Mouse (Mus musculus): ENCODE data around the gene Csde1. TPM values are rescaled to one million over a fixed set of nuclear protein-coding genes. Genes with fewer than 3 reads are reported as not detected.

Csde1 gene
- polyA plus RNA-seq, 1 experiment = 6.2 TPM

GRCm38 (mm10) chr3:102997036-102997435, 23.2 kb upstream of the Csde1 start:
- H3K9me3 ChIP-seq = peaks cover 4% of the 10 kb centered on the region; the same call in 1 of the 2 replicates
- H3K36me3 ChIP-seq (replicated peaks; ENCODE audit: low read length) = peaks cover 45% of the 10 kb centered on the region
- TF ChIP-seq GATA1 (IDR thresholded peaks at IDR 0.05; ENCODE audit: borderline replicate concordance, low read length) (no peak), FLI1 (IDR thresholded peaks at IDR 0.05; ENCODE audit: low read length) (no peak)
- peak overlapping the region; percentile 14 for H3K4me3 ChIP-seq (replicated peaks)
- H3K4me1 ChIP-seq = peaks cover 28% of the 10 kb centered on the region
- H3K27me3 ChIP-seq (replicated peaks) = peaks cover 2% of the 10 kb centered on the region

DNA sequence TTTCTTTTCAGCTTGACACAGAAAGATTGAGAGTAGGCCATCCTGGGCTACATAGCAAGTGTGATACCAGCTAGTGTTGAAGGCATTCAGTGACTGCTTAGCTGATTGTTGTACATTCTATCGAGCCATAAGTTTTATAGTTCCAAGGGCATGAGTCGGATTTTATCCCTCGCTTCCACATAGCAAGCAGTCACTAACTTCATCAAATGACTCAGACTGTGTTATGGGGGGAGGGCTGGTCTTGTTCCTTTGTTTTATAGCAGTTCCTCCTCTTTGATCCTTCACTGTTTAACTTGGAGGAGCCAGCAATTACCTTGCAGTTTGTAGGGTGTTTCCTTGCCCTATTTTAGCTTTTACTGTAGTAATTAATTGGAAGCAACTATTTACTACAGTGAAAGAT, 22.6 kb upstream of the Csde1 start:
- TF ChIP-seq FLI1 (IDR thresholded peaks at IDR 0.05; ENCODE audit: low read length) (no peak), GATA1 (IDR thresholded peaks at IDR 0.05; ENCODE audit: borderline replicate concordance, low read length) (no peak)
- Histone ChIP-seq H3K36me3 (replicated peaks; ENCODE audit: low read length) (peaks cover 51% of the 10 kb centered on the region), H3K9me3 (peaks cover 4% of the 10 kb centered on the region; the same call in 1 of the 2 replicates), H3K27me3 (replicated peaks) (no peaks in the 10 kb centered on the region), H3K4me1 (peaks cover 28% of the 10 kb centered on the region), H3K4me3 (replicated peaks) (peak overlapping the region; percentile 18)

DNA sequence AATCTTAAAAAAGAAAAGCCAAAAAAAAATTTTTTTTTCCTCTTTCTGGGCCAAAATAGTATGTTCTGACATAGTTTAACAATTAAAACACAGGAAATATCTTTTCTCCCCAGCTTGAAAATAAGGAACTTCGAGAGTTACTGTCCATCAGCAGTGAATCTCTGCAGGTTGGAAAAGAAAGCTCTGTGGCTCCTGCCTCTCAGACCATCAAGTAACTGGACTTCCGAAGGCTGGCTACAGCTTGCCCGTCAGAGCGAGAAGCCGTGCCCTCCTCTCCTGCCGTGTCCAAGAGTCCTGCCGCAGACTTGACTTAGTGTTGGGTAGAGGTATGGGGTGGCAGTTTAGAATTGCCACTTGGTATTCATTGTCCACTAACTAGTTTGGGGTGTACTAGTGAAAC, 18.6 kb upstream of the Csde1 start:
- no peak for TF ChIP-seq FLI1 (IDR thresholded peaks at IDR 0.05; ENCODE audit: low read length)
- no peak for TF ChIP-seq GATA1 (IDR thresholded peaks at IDR 0.05; ENCODE audit: borderline replicate concordance, low read length)

GRCm38 (mm10) chr3:103017350-103017749, 2.9 kb upstream of the Csde1 start:
- TF ChIP-seq GATA1 (IDR thresholded peaks at IDR 0.05; ENCODE audit: borderline replicate concordance, low read length) = no peak
- TF ChIP-seq FLI1 (IDR thresholded peaks at IDR 0.05; ENCODE audit: low read length) = no peak

More for the DNA sequence above, 18.6 kb upstream of the Csde1 start:
- Histone ChIP-seq H3K9me3 (peaks cover 4% of the 10 kb centered on the region; the same call in 1 of the 2 replicates), H3K27me3 (replicated peaks) (no peaks in the 10 kb centered on the region), H3K4me3 (replicated peaks) (no peak overlapping the region), H3K4me1 (peaks cover 21% of the 10 kb centered on the region), H3K36me3 (replicated peaks; ENCODE audit: low read length) (peaks cover 85% of the 10 kb centered on the region)

GRCm38 (mm10) chr3:103019462-103019861, 764 bp upstream of the Csde1 start:
- Histone ChIP-seq H3K27me3 (replicated peaks) (no peaks in the 10 kb centered on the region), H3K4me1 (peaks cover 55% of the 10 kb centered on the region), H3K4me3 (replicated peaks) (peak overlapping the region; percentile 98), H3K36me3 (replicated peaks; ENCODE audit: low read length) (peaks cover 8% of the 10 kb centered on the region), H3K9me3 (no peaks in the 10 kb centered on the region)
- no peak for TF ChIP-seq FLI1 (IDR thresholded peaks at IDR 0.05; ENCODE audit: low read length)
- no peak for TF ChIP-seq GATA1 (IDR thresholded peaks at IDR 0.05; ENCODE audit: borderline replicate concordance, low read length)

More at GRCm38 (mm10) chr3:103017350-103017749, 2.9 kb upstream of the Csde1 start:
- H3K36me3 ChIP-seq (replicated peaks; ENCODE audit: low read length) = peaks cover 4% of the 10 kb centered on the region
- no peaks in the 10 kb centered on the region for H3K9me3 ChIP-seq
- peaks cover 46% of the 10 kb centered on the region for H3K4me1 ChIP-seq
- H3K4me3 ChIP-seq (replicated peaks) = peak overlapping the region; percentile 79
- no peaks in the 10 kb centered on the region for H3K27me3 ChIP-seq (replicated peaks)

GRCm38 (mm10) chr3:103020943-103021638, 865 bp downstream of the Csde1 start:
- Histone ChIP-seq H3K27me3 (replicated peaks) (no peaks in the 10 kb centered on the region), H3K4me1 (peaks cover 64% of the 10 kb centered on the region), H3K4me3 (replicated peaks) (peak overlapping the region; percentile 98), H3K9me3 (no peaks in the 10 kb centered on the region), H3K36me3 (replicated peaks; ENCODE audit: low read length) (peaks cover 14% of the 10 kb centered on the region)
- TF ChIP-seq GATA1 (IDR thresholded peaks at IDR 0.05; ENCODE audit: borderline replicate concordance, low read length) (no peak), FLI1 (IDR thresholded peaks at IDR 0.05; ENCODE audit: low read length) (no peak)

GRCm38 (mm10) chr3:103026174-103026573, 5.9 kb downstream of the Csde1 start:
- TF ChIP-seq FLI1 (IDR thresholded peaks at IDR 0.05; ENCODE audit: low read length) = no peak
- Histone ChIP-seq H3K4me3 (replicated peaks) (no peak overlapping the region), H3K27me3 (replicated peaks) (no peaks in the 10 kb centered on the region), H3K4me1 (peaks cover 51% of the 10 kb centered on the region), H3K36me3 (replicated peaks; ENCODE audit: low read length) (peaks cover 57% of the 10 kb centered on the region), H3K9me3 (no peaks in the 10 kb centered on the region)

DNA sequence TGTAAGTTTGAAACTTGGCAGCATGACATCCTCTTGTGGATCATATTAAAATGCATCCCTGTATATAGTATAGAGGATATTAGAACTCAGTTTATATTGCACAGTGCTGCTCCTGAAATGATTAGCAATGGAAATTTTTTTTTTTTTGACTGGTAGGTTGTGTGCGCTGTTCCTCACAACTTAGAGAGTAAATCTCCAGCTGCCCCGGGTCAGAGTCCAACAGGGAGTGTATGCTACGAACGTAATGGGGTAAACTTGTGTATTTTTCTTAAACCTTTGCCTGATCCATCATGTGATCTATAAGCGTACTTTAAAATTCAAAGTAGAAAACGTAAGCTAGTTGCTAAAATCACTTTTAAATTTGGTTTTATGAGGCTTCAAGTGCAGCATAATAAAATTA, 20.1 kb downstream of the Csde1 start:
- no peaks in the 10 kb centered on the region for H3K27me3 ChIP-seq (replicated peaks)
- no peaks in the 10 kb centered on the region for H3K9me3 ChIP-seq
- no peak overlapping the region for H3K4me3 ChIP-seq (replicated peaks)
- H3K36me3 ChIP-seq (replicated peaks; ENCODE audit: low read length) = peaks cover 95% of the 10 kb centered on the region
- H3K4me1 ChIP-seq = peaks cover 20% of the 10 kb centered on the region
- TF ChIP-seq FLI1 (IDR thresholded peaks at IDR 0.05; ENCODE audit: low read length) (no peak), GATA1 (IDR thresholded peaks at IDR 0.05; ENCODE audit: borderline replicate concordance, low read length) (no peak)

- H3K27me3 ChIP-seq (replicated peaks) = no peaks in the 10 kb centered on the region
- TF ChIP-seq GATA1 (IDR thresholded peaks at IDR 0.05; ENCODE audit: borderline replicate concordance, low read length) (no peak), FLI1 (IDR thresholded peaks at IDR 0.05; ENCODE audit: low read length) (no peak)
- peaks cover 96% of the 10 kb centered on the region for H3K36me3 ChIP-seq (replicated peaks; ENCODE audit: low read length)
- H3K4me1 ChIP-seq = peaks cover 20% of the 10 kb centered on the region
- no peaks in the 10 kb centered on the region for H3K9me3 ChIP-seq
- no peak overlapping the region for H3K4me3 ChIP-seq (replicated peaks)
These were observed 20.7 kb downstream of the Csde1 start for GRCm38 (mm10) chr3:103040861-103041379.

DNA sequence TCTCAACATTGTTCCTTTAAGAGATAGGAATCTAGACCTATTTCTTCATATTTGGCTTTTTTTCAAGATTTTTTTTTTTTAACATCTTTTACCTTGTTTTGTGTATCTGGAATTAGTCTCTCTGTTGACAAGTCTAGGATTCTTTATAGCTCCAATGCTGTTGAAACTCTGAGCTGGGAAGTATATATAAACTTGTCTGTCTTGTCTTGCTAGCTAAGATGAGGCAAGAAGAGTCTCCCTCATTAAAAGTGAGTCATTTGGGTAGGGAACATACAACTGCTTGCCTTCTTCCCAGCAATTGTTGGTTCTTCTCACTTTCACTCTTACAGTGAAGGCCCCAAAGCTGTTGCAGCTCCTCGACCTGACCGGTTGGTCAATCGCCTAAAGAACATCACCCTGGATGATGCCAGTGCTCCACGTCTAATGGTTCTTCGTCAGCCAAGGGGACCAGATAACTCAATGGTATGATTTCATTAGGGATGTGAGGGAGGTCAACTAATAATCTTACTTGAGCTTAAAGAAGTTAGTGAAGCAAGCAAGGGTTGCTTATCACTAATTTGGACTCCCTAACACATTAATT, 35.9 kb downstream of the Csde1 start:
- H3K36me3 ChIP-seq (replicated peaks; ENCODE audit: low read length) = peaks cover 74% of the 10 kb centered on the region
- no peak overlapping the region for H3K4me3 ChIP-seq (replicated peaks)
- H3K4me1 ChIP-seq = peaks cover 13% of the 10 kb centered on the region
- TF ChIP-seq GATA1 (IDR thresholded peaks at IDR 0.05; ENCODE audit: borderline replicate concordance, low read length) (no peak), FLI1 (IDR thresholded peaks at IDR 0.05; ENCODE audit: low read length) (no peak)
- H3K27me3 ChIP-seq (replicated peaks) = no peaks in the 10 kb centered on the region
- no peaks in the 10 kb centered on the region for H3K9me3 ChIP-seq

All from megakaryocyte, embryonic 14.5 days (primary cell).